Mouse (Mus musculus) urinary bladder, postnatal 4 days (tissue): ENCODE measurements at regions not wholly inside any gene's neighbourhood (a gene's known extent, or its start where the extent isn't known, plus 50 kb on each side); places are given as distances from the start of the nearest gene placed in this dataset.

Experiments used
- DNase-seq, 2 experiments: peaks; one replicate each; pipeline ENCODE4 v3.0.0; 2021 to 2022; ENCODE audit warnings: low spot score in 2 of 2

GRCm38 (mm10) chr6:31320141-31320830 lies 78.2 kb upstream of the Mkln1 start:
- no peak for DNase-seq

GRCm38 (mm10) chr6:31321066-31321846 lies 77.3 kb upstream of the Mkln1 start:
- DNase-seq: no peak

GRCm38 (mm10) chr6:31321902-31322301 lies 76.6 kb upstream of the Mkln1 start:
- DNase-seq: no peak

- no peak for DNase-seq
Observed at GRCm38 (mm10) chr6:31323228-31324190, 75.0 kb upstream of the Mkln1 start.

GRCm38 (mm10) chr6:31324717-31325116 lies 73.8 kb upstream of the Mkln1 start:
- DNase-seq: no peak

GRCm38 (mm10) chr6:31325621-31326020 lies 72.9 kb upstream of the Mkln1 start:
- DNase-seq: no peak

GRCm38 (mm10) chr6:31330327-31330726 lies 68.2 kb upstream of the Mkln1 start:
- DNase-seq: no peak

GRCm38 (mm10) chr6:31330868-31331267 lies 67.7 kb upstream of the Mkln1 start:
- DNase-seq: no peak

GRCm38 (mm10) chr6:31332254-31332653 lies 66.3 kb upstream of the Mkln1 start:
- DNase-seq: no peak

- DNase-seq: no peak
Observed at GRCm38 (mm10) chr6:31332714-31333113, 65.8 kb upstream of the Mkln1 start.

- no peak for DNase-seq
Observed at GRCm38 (mm10) chr6:31333228-31333922, 65.2 kb upstream of the Mkln1 start.

GRCm38 (mm10) chr6:31334086-31334485 lies 64.4 kb upstream of the Mkln1 start:
- DNase-seq: no peak

- no peak for DNase-seq
Observed at GRCm38 (mm10) chr6:31339122-31339947, 59.2 kb upstream of the Mkln1 start.

- no peak for DNase-seq
Observed at GRCm38 (mm10) chr6:31339948-31340250, 58.6 kb upstream of the Mkln1 start.

- no peak for DNase-seq
Observed at GRCm38 (mm10) chr6:31345366-31346084, 53.0 kb upstream of the Mkln1 start.

- DNase-seq: no peak
Observed at GRCm38 (mm10) chr6:31348333-31348732, 50.2 kb upstream of the Mkln1 start.
